Mouse (Mus musculus) MEL (cell line): Measurements from ENCODE around the gene Aplp1.

Experiments used
- CTCF ChIP-seq, 3 experiments: IDR thresholded peaks in 2 of 3; conservative IDR thresholded peaks in 1 of 3; 2 replicates each; pipeline ENCODE4 v1.5.1; 2011 to 2012; ENCODE audit warnings: low read length in 3 of 3, low read depth in 2 of 3, mild to moderate bottlenecking in 2 of 3, improper control_type of control experiment in 1 of 3, inconsistent platforms in 1 of 3, mixed read lengths in 1 of 3, moderate library complexity in 1 of 3; ENCODE audit not compliant: control insufficient read depth in 1 of 3, insufficient read depth in 1 of 3, poor library complexity in 1 of 3, severe bottlenecking in 1 of 3
- EP300 ChIP-seq, 2 experiments: IDR thresholded peaks; 2 replicates each; pipeline ENCODE4 v1.6.1; 2011; ENCODE audit warnings: improper control_type of control experiment in 2 of 2, low read length in 2 of 2, low read depth in 1 of 2, mild to moderate bottlenecking in 1 of 2

- no peak for TF ChIP-seq EP300 (IDR thresholded peaks at IDR 0.05; ENCODE audit: low read depth in 1 of 2, low read length in 2 of 2)
- peak in 2 of 3 experiments; percentile 31 to 55; a peak in 4 of 6 replicates for TF ChIP-seq CTCF (IDR thresholded peaks at IDR 0.05 in 2 of 3, conservative IDR thresholded peaks at IDR 0.05 in 1 of 3; ENCODE audit: control insufficient read depth in 1 of 3, insufficient read depth in 1 of 3, low read depth in 2 of 3, low read length in 3 of 3, poor library complexity in 1 of 3, severe bottlenecking in 1 of 3)
These were observed 13.5 kb downstream of the Aplp1 start for GRCm38 (mm10) chr7:30431793-30432192.
